Mouse (Mus musculus) lung, adult 18-20 months (tissue): ENCODE results near the gene Kcnmb3.

Source experiments
- DNase-seq, 2 experiments: peaks; one replicate each; pipeline ENCODE4 v3.0.0; 2022; ENCODE audit warnings: mixed read lengths in 2 of 2

Kcnmb3 gene

GRCm38 (mm10) chr3:32492097-32493090 lies at the start of gene Kcnmb3:
Kcnmb3 (minus strand) TSS chr3:32492231.
- no peak for DNase-seq

- DNase-seq = no peak
Measured at GRCm38 (mm10) chr3:32538091-32538490, 46.1 kb upstream of the Kcnmb3 start.

GRCm38 (mm10) chr3:32537556-32537955 lies 45.5 kb upstream of the Kcnmb3 start:
- peak; percentile 51 to 74 for DNase-seq

DNA sequence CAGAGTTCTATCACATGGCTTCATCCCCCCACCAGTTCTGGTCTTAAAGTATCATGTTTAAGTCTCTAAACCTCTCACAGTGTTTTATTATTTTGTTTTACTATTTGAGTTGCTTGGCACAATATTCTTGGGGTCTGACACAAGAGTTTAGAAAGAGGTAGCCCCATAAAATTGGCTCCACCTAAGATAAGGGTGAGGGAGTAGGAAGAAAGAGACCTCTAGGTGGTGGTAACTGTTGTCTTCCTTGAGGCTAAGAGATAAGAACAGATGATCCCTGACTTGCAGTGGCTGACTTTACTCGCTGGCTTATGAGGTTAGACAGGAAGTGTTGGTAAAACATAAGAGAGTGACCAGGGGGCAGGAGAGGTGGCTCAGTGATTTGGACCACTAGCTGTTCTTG lies 43.7 kb upstream of the Kcnmb3 start:
- DNase-seq = no peak

- DNase-seq = no peak
Measured at GRCm38 (mm10) chr3:32530041-32530440, 38.0 kb upstream of the Kcnmb3 start.

DNA sequence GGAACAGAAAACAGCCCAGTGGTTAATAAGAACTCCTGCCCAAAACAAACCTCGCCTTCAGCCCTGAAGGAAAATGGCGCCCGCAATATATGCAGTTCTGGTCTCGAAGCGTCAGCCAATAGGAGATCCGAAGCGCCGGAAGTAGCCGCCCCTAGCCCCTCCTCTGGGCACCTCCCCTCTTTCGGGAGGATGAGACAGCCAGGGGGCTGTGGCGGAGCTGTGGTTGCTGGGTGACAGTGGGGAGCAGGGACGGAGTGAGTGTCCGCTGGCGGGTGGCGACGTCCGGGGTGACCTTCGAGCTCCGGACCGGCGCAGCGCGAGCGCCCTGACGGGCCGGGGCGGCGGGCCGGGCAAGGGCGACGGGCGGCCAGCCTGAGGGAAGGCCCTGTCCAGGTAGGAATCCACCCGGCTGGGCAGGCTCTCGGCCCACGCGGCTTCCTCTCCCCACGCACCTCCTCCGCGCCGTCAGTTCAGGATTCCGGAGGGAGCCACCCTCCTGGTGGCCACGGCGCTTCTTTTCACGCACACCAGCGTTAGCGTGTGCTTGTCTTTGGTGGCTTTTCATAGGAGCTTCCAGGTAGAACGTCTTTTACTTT lies 37.4 kb upstream of the Kcnmb3 start, which contains the start of gene Mfn1:
Mfn1 (plus strand) TSS at position 163 of the 596 bp plus-strand sequence.
- peak; percentile 95 to 97 for DNase-seq

GRCm38 (mm10) chr3:32527181-32527580 lies 35.1 kb upstream of the Kcnmb3 start:
- no peak for DNase-seq

- no peak for DNase-seq
Measured at GRCm38 (mm10) chr3:32513528-32513927, 21.5 kb upstream of the Kcnmb3 start.

DNA sequence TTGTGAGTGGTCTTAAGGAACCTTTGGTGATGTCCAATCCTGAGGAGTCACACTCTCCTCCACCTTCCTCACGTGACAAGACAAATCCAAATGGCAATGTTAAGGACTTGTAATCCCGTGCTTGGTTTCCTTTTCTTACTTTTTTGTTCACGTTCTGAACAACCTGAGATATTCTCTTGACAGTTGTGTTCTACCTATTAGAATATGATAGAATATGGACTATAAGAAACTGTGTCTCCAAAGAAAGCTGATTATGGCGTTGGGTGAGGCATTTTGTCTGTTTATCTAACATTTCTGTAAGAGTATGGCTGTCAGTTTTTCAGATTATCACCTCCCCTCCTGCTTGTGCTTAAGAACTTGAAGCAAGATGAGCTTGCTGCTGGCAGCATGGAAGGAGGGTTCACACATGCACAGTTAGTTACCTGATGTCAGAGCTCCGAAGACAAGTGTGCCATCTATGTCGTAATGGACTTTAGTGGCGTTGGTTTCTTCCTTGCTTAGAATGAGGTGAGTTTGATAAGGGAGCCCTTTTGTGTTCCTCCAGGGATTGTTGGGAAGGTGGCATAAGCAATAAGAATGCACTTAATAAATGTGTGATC lies 20.8 kb upstream of the Kcnmb3 start:
- DNase-seq = no peak

DNA sequence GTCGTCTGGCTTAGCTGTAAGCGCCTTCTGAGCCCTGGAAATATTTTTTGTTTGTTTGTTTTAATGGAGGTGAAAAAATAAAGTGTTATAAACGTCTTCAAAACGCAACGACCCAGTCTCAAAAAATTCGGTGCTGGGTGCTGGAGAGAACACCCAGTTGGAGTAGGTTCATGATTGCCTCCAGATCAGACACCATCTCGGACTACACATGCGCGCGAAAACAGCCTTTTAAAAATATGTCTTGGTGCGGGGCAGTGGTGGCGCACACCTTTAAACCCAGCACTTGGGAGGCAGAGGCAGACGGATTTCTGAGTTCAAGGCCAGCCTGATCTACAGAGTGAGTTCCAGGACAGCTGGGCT lies 19.1 kb upstream of the Kcnmb3 start:
- peak; percentile 24 for DNase-seq

- peak; percentile 95 to 96 for DNase-seq
Measured at GRCm38 (mm10) chr3:32510375-32511190, 18.6 kb upstream of the Kcnmb3 start.

DNA sequence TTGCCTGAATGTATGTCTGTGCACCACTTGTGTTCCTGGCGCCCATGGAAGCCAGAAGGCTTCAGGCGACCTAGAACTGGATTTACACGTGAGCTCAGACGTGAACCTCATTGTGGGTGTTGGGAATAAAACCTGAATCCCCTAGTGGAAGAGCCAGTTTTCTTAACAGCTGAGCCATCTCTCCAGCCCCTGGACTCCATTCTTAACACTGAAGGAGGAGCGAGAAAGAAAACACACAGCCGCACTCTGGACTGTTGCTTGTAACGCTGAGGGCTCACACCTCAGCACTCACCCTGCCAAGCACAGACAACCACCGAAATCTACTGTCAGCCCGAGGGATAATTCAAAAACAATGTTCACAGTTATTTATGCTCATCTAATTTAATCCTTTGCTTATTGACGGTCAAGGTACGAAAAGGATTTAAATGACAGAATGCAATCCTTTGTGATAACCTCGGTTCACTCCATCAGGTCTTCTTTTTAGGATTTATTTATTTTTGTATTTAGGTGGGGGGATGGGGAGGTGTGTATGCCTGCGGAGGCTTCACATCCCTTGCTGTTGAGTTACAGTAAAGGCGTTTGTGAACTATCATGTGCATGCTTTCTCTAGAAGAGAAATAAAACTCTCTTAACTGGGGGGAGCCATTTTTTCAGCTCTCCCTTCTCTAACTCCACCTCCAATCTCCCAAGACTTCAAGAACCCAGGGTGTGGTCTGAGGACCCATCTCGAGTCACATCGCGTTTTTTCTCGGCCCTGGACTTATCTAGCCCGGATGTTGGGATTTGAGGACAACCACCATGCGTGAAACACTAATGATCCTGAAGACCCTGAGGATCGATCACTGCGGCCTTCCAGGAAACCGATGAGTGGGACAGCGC lies 17.7 kb upstream of the Kcnmb3 start, which contains the start of gene Zfp639:
Zfp639 (plus strand) TSS at position 764 of the 879 bp plus-strand sequence.
- DNase-seq = no peak

DNA sequence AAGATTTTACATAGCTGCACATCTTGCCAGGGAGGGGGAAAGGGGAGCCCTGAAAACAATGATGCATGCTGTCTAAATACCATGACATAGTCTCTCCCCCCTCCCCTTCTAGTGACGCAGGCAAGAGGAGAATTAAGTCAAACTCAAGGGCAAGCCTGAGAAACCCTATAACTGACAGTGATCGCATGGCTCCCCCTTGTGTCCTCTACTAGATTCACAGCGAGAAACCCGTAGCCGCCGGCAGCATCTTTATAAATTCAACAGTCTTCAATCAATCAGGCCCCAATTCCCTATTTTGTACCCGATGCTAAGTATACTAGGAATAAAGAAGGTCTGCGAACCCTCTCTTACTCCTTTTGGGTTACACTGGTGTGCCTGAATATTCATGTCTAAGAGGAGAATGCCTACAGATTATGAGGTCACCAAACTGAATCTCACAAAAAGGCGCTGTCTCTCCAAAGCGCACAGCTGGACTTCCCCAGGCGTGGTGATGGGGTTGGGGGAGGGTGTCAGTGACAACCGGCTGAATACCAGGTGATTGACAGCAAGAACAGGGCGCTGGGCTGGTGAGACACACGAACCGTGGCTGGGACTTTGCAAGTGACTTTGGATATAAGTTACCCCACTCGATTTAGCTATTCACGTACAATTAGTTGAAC lies 16.8 kb upstream of the Kcnmb3 start:
- DNase-seq = peak; percentile 62 to 69

DNA sequence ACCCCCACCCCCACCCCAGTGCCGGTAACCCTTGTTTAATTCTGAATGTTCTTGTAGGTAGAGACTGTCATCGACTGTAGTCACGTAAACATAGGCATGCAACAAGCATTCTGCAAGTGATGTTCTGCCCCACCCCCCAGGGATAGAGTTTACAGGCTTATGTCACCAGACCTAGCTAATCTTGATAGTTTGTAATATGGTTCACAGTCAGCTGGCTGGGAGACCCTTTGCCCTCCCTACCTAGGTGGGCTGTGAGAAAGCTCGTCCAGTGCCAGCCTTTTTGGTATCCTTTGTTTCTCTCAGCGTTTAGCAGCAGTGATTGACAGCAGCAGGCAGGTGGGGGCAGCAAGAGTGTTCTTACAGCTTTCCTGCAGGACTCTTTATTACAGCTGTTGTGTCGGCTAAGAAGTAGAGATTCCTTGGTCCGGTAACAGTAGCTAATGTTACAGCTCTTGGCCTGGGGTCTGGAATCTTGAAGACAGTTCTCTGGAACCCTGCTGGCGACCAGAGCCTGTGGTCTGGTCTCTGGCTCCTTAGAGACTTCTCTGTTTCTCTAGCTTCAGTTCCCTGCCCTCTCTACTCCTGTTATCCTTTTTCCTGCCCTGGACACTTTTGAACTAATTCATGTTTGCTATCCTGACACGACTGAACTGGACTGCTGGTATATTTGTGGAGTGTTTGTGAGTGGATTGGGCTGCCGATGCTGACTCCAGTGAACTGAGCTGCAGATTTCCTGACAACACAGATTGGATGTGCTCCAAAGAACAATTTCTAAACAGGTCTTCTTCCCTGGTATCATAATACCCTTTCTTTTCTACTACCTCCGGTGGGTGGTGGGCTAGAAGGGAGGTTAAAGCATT lies 14.6 kb upstream of the Kcnmb3 start:
- peak in 1 of 2 experiments; percentile 34 for DNase-seq

DNA sequence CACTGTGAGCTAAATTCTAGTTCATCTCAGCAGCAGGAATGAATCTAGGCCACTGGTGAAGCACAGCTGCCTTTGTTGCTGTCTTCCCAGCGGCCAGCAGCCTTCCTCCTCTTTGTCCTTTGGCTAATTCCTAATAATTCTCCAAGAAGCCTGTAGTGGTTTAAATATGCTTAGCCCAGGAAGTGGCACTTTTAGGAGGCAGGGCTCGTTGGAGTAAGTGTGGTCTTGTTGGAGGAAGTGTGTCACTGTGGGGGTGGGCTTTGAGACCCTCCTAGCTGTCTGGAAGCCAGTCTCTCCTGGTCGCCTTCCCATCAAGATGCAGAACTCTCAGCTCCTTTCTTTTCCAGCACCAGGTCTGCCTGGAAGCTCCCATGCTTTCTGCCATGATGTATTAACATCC lies 13.8 kb upstream of the Kcnmb3 start:
- no peak for DNase-seq

GRCm38 (mm10) chr3:32500346-32500745 lies 8.3 kb upstream of the Kcnmb3 start:
- no peak for DNase-seq

GRCm38 (mm10) chr3:32496711-32497070 lies 4.7 kb upstream of the Kcnmb3 start:
- no peak for DNase-seq

DNA sequence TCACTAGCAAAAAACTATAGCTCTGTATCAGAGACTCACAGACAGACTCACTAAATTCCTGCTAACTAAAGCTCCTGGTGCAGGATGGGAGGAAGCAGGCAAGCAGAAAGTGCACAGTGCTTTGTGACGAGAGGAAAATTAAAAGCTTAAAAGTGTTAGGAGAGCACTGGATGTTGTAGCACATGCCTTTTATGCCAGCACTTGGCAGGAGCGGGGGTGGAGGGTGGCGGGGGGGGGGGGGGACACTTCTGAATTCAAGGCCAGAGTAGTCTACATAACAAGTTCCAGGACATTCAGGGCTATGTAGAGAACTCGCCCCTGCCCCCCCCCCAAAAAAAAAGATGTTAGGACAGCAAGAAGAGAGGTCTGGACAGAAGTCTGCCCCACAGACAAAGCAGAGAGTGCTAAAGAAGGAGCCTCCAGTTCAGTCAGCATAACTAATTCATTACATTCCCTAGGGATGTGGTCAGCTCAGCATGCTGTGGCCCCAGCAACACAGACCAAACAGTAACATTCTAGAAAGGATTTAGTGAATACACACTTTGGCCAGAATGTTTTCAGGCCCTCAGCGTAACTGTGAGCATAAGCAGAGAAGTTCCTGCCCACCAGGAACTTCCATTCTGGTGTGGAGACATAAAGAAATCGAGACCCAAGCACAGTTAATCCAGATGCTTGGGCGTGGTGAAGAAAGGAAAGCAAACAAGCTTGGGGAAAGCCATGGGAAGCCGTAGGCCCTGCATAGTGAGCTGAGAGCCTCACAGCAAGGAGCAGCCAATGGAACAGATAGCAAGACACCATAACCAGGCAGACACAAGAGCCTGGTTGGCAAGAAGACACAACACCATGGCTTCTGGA lies 4.1 kb upstream of the Kcnmb3 start:
- DNase-seq = no peak
